ENCODE assay signal across 25 mouse cellular contexts in genomic region chr5:113509167-113509566, GRCm38 (mm10). TPM values are rescaled to one million over a fixed set of nuclear protein-coding genes. Genes with fewer than 3 reads are reported as not detected.
DNase-seq lines count a peak whose midpoint lies in the region; ATAC-seq lines count a peak whose summit lies in the region.
"Had no signal": no experiment of that assay in that cellular context is flagged by ENCODE, and none has a peak within 500 bp of the region (broad histone marks: within the 10 kb centered on the region; RNA-seq: fewer than 3 reads in every experiment).

No protein-coding gene starts in this region.

- ATAC-seq in hindbrain, embryonic 11.5 days (ENCODE audit: low FRiP score) = no peak
- ATAC-seq: activated CD4-positive, CD25-positive, alpha-beta regulatory T cell, adult 4 months; forebrain, embryonic 14.5 days; forebrain, postnatal 0 days; hindbrain, embryonic 16.5 days; intestine, embryonic 15.5 days had no signal

- peaks cover 75% of the 10 kb centered on the region for H3K4me1 ChIP-seq in hindbrain, embryonic 10.5 days (replicated peaks)
- H3K4me1 ChIP-seq in hindbrain, embryonic 11.5 days (replicated peaks; ENCODE audit: control insufficient read depth, insufficient read depth, low read length) = no peaks in the 10 kb centered on the region; the same call in 1 of the 2 replicates

- no peak overlapping the region for H3K4me2 ChIP-seq in hindbrain, embryonic 11.5 days (replicated peaks; ENCODE audit: low read depth, low read length)
- H3K4me2 ChIP-seq: embryonic facial prominence, embryonic 12.5 days; embryonic facial prominence, embryonic 15.5 days; heart, embryonic 13.5 days; hindbrain, embryonic 13.5 days; intestine, embryonic 15.5 days had no signal

- peak; percentile 64 for DNase-seq in cerebellum, adult 11-12 months
- no peak for DNase-seq in cerebellum, postnatal 4 days (ENCODE audit: low spot score in 2 of 2)
- DNase-seq in cerebellum, adult 9-11 months = peak; percentile 73
- DNase-seq in cerebellum, adult 8-10 months = no peak
- no peak for DNase-seq in hindbrain, embryonic 10.5 days (ENCODE audit: low spot score)
- no peak for DNase-seq in hindbrain, embryonic 11.5 days (ENCODE audit: low spot score)
- peak; percentile 77 for DNase-seq in brain, adult 2 months (ENCODE audit: low read depth, low spot score)
- DNase-seq: adrenal gland, adult 8-10 months; adrenal gland, postnatal 25 days; cerebellum, postnatal 10 days; forebrain, postnatal 0 days; gastrocnemius, adult 2 months; gastrocnemius, postnatal 14 days; heart, adult 11 months; heart, postnatal 14 days; heart, postnatal 4 days; kidney, adult 11 months had no signal

- 85% methylated on average over 4 of the region's 4 CpGs for WGBS in hindbrain, embryonic 10.5 days
- WGBS in hindbrain, embryonic 11.5 days = 82% methylated on average over 4 of the region's 4 CpGs

- no peak overlapping the region for H3K9ac ChIP-seq in hindbrain, embryonic 11.5 days (ENCODE audit: low read depth, low read length)
- H3K9ac ChIP-seq: embryonic facial prominence, embryonic 12.5 days; embryonic facial prominence, embryonic 15.5 days; forebrain, postnatal 0 days; heart, embryonic 13.5 days; hindbrain, embryonic 13.5 days; intestine, embryonic 15.5 days had no signal

- H3K27ac ChIP-seq in hindbrain, embryonic 10.5 days = peak overlapping the region; percentile 50; the same call in 1 of the 2 replicates
- no peak overlapping the region for H3K27ac ChIP-seq in hindbrain, embryonic 11.5 days (ENCODE audit: low read depth, low read length)
- H3K27ac ChIP-seq: embryonic facial prominence, embryonic 12.5 days; embryonic facial prominence, embryonic 15.5 days; gastrocnemius, adult 2 months; hindbrain, embryonic 13.5 days; intestine, embryonic 15.5 days had no signal

- H3K36me3 ChIP-seq in hindbrain, embryonic 10.5 days = no peaks in the 10 kb centered on the region
- no peaks in the 10 kb centered on the region for H3K36me3 ChIP-seq in hindbrain, embryonic 11.5 days (ENCODE audit: control insufficient read depth, insufficient read depth, low read length)
- H3K36me3 ChIP-seq: embryonic facial prominence, embryonic 12.5 days; embryonic facial prominence, embryonic 15.5 days; heart, embryonic 13.5 days; hindbrain, embryonic 13.5 days; intestine, embryonic 15.5 days had no signal

- no peak overlapping the region for H3K4me3 ChIP-seq in hindbrain, embryonic 10.5 days
- no peak overlapping the region for H3K4me3 ChIP-seq in hindbrain, embryonic 11.5 days (ENCODE audit: low read depth, low read length)
- H3K4me3 ChIP-seq: embryonic facial prominence, embryonic 12.5 days; embryonic facial prominence, embryonic 15.5 days; gastrocnemius, adult 2 months; heart, embryonic 13.5 days; hindbrain, embryonic 13.5 days; intestine, embryonic 15.5 days had no signal

- H3K9me3 ChIP-seq in hindbrain, embryonic 10.5 days = no peaks in the 10 kb centered on the region
- H3K9me3 ChIP-seq in hindbrain, embryonic 11.5 days (ENCODE audit: control insufficient read depth, low read length) = no peaks in the 10 kb centered on the region
- H3K9me3 ChIP-seq: embryonic facial prominence, embryonic 12.5 days; embryonic facial prominence, embryonic 15.5 days; heart, embryonic 13.5 days; hindbrain, embryonic 13.5 days; intestine, embryonic 15.5 days had no signal

- H3K27me3 ChIP-seq in hindbrain, embryonic 10.5 days (ENCODE audit: insufficient read depth, poor library complexity, severe bottlenecking) = no peaks in the 10 kb centered on the region
- H3K27me3 ChIP-seq in hindbrain, embryonic 11.5 days (ENCODE audit: control insufficient read depth, insufficient read depth, low read length) = no peaks in the 10 kb centered on the region
- H3K27me3 ChIP-seq: embryonic facial prominence, embryonic 15.5 days; hindbrain, embryonic 13.5 days; intestine, embryonic 15.5 days had no signal

RNA-seq across cellular contexts. Expression of gene Wscd2, which starts 19.0 kb away (rescaled TPM):
- polyA plus RNA-seq in hindbrain, embryonic 10.5 days (2016; fragmentation: Nextera tagmentation; extraction: Ambion mirVana) = 13.1 and 14.5 TPM in 2 replicates
- 7.7 and 8.5 TPM in 2 replicates for polyA plus RNA-seq in hindbrain, embryonic 11.5 days (2014; fragmentation: Nextera tagmentation; extraction: Ambion mirVana)

Comparison
In these comparisons a context has a peak if more than half of its experiments do, and no peak if none do; other contexts are left out.
1. DNase-seq: peak in cerebellum, adult 11-12 months (single experiment), cerebellum, adult 9-11 months (single experiment) and brain, adult 2 months (single experiment); none in cerebellum, postnatal 4 days (0 of 2), cerebellum, adult 8-10 months (single experiment), hindbrain, embryonic 10.5 days (single experiment) and hindbrain, embryonic 11.5 days (single experiment).